Mouse (Mus musculus) left cerebral cortex, postnatal 14 days (tissue): ENCODE measurements around the gene Trem2. TPM values are rescaled to one million over a fixed set of nuclear protein-coding genes. Genes with fewer than 3 reads are reported as not detected.
"Not testable (repeated sequence)": the region's sequence is repeated elsewhere in the genome, so short reads cannot be mapped to it uniquely, and the experiment has no call there.

Experiments
- DNase-seq, 2 experiments: peaks; one replicate each; pipeline ENCODE4 v3.0.0; 2021 to 2022; ENCODE audit warnings: low spot score in 2 of 2, mixed read lengths in 1 of 2
- intact Hi-C: fragments of 180-260 bp; cut with DNase I; formaldehyde crosslinking; loops from one replicate; pipeline ENCODE4 v1.15.1; 2025
- total RNA-seq, 2 experiments: library from RNA; stranded (reverse); gene quantifications; 2 replicates each; pipeline ENCODE4 v1.2.3; 2021

Gene Trem2
- total RNA-seq, 2 experiments from 2014 or later: 8.5 to 10.3 TPM

DNA sequence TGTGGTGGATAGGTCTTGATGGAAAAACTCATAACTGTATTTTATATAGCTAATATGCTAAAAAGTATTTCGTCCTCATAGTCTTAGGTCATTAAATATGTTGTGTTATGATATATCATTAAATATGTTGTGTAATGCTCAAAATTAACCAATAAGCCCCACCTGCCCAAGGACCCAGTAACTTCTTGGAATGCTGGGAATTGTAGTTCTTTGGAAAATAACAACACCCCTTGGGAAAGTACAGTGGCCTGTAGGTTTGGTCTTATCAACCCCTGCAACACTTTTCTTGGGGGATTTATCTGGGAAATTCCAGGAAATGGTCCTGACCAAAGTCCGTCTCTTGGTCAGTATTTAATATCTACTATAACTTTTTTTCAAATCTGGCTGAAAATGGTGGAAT is 3.1 kb upstream of the Trem2 start:
- DNase-seq: no peak
- intact Hi-C loops: no loop called here

DNA sequence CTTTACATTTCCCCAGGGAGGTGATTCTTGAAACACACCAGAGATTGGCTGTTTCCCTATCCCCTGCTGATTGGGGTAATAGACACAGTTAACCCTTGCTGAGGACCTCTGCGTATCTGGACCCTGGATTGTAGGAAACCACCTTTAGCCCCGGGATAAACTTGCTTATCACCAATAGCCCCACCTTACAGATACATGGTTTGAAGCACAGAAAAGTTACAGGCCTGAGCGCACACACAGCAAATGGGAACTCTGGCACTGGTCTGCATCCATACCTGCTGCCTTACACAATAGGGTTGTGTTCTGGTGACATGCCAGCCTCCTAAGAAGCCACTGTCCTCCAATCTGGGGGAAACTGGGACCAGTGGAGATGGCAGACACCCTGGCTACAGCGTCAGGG is 377 bp upstream of the Trem2 start:
- no peak for DNase-seq
- intact Hi-C loops: no loop called here

DNA sequence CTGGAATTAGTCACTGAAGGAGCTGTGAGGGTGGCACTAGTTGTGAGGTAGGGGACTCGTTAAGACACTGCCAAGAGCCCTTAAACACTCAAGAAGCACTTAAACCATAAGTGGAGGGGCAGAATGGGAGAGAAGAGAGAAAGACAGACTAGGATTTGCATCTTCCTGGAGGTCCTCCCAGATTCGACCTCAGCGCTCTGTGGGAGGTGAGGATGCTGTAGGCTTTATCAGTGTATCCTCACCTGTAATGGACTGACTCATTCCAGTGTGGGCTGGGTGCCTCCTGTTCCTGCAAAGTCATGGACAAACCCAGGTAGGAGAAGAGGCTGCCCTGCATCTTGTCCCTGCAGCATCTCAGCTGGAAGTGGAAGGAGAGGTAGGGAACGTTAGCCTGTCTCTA is 633 bp downstream of the Trem2 start:
- no peak for DNase-seq
- intact Hi-C loops: no loop called here

DNA sequence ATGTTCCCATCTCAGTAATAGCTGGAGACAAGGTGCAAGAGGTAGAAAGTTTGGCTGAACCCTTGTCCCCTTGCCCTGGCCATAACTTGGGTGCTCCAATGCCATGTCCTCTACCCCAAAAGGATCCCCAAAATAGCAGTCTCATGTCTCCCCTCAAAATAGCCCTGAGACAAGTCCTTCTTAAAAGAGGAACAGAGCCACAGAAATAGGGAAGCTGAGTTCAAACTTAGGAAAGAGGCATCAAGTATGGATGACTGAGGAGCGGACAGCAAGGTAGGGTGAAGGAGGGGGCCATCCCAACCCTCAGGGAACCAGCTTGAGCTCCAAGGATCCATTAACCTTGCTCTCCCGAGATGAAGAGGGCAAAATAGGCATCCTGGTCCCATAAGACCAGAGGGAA is 1.1 kb downstream of the Trem2 start:
- no peak for DNase-seq
- intact Hi-C loops: no loop called here

DNA sequence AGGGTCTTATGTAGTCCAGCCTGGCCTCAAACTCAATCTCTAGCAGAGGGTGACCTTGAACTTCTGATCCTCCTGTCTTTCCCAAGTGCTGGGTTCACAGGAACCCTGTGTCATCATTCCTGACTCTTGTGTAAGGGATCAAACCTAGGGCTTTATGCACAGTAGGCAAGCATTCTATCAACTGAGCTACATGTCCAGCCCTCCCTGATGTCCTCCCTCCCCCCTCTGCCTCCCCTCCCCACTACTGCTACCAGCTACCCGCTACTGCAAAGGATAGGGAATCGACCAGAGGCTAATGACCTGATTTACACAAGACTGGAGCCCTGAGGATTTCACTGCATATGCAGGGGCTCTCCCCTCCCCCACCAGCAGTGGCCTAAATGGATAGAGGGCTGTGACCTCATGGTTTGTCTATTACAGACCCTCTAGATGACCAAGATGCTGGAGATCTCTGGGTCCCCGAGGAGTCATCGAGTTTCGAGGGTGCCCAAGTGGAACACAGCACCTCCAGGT is 4.5 kb downstream of the Trem2 start:
- intact Hi-C loops: no loop called here
- no peak for DNase-seq

DNA sequence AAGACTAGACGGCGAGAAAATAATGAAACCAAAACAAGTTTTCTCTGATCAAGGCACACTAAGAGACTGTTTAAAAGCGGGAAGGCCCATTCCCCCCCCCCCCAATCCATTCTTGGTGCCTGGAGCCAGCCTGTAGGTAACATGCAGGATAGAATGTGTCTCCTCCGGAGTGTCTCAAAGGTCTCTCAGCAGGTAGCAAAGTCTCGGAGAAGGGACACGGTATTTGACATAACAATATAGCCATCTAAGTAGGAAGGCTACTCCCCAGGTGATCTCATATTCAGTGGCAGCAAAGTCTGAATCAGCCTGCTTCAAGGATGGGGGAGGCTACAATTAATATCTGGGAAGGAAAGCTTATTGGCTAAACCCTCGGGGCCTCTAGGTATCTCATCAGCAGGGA is 6.8 kb downstream of the Trem2 start:
- intact Hi-C loops, DNase-seq: not testable (repeated sequence)

DNA sequence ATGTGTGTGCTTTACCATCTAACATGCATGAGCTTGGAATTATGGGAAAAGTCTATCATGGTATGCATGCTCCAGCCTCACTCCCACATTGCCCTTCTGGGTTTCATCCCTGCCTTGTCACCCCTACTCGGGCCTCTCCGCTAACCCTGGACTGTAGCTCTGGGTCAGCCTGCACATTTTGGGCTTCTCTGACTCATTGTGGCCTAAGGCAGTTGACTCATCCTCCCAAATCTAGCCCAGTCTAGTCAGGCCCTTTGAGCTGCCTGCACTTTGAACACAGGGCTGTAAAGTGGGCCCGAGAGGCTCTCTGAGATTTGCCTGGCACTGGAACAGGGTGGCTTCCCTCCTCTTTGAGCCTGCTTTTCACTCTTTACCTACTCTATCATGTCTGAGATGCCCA is 9.6 kb downstream of the Trem2 start:
- DNase-seq: no peak
- intact Hi-C loops: no loop called here

DNA sequence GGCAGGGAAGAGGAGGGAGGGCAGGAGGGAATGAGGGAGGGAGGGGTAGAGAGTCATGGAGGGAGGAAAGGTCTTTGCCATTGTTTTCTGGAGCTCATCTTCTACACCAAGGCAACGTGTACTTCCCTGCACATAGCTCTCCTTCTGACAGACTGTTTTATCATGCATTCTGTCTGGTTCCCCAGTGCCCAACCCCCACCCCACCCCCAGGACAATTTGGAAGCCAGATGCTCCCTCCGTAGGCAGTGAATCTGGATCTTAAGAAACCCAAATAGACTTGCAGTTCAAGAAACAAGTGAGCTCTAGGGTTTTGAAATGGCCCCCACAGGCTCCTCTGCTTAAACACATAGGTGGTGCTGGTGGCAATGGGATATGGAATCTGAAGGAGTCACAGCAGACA is 11.7 kb downstream of the Trem2 start:
- no peak for DNase-seq
- intact Hi-C loops: no loop called here

DNA sequence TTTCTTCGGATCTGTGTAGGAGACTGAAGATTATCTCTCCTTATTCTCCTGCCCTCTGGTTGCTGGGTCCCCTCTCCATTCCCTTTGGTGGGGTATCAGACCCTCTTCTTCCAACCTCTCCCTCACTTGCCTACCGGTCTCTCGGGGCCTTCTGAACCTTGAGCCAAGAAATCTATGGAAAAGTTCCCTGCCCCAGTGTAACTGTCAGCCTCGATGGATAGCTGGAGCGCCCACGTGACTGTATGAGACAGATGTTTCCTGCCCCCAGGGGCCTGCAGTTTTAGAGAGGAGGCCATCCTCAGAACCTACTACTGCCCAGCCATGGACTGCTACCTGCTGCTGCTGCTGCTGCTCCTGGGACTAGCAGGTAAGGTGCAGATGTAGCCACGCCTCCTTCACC is 13.4 kb downstream of the Trem2 start, which contains the start of gene Treml1:
Treml1 (plus strand) TSS at position 301 of the 400 bp plus-strand sequence.
- DNase-seq: no peak
- intact Hi-C loops: no loop called here

DNA sequence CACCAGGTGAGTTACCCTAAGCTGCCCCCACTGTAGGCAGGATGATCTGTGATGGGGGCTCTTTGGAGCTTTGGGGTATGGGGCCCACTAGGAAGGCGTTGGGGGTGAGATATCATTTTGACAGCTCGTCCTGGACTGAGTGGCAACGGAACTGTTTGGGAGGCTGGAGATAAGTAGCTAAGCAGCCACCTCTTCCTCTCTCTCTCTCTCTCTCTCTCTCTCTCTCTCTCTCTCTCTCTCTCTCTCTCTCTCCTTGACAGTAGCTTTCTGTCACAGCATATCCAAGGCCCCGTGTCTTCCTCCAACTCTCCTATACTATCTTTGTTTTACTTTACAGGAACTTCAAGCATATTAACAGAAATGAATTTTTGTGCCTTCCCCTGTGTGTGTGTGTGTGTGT is 14.3 kb downstream of the Trem2 start:
- intact Hi-C loops: no loop called here

DNA sequence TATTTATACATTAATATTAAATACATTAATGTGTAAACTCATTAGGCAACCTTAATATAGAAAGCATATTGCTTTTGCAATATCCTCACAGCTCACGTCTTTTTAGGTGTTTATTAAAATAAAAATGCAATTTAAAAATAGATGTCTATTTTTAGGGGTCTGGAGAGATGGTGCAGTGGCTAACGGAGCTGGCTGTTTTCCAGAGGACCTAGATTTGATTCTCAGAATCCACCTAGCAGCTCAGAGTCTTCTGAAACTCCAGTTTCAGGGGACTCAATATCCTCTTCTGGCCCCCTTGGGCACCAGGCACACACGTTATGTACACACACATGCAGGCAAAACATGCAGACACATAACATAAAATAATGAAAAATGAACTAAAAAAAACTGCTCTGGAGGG is 16.1 kb downstream of the Trem2 start:
- no peak for DNase-seq
- intact Hi-C loops: no loop called here

More for the DNA sequence above, 14.3 kb downstream of the Trem2 start:
- no peak for DNase-seq

DNA sequence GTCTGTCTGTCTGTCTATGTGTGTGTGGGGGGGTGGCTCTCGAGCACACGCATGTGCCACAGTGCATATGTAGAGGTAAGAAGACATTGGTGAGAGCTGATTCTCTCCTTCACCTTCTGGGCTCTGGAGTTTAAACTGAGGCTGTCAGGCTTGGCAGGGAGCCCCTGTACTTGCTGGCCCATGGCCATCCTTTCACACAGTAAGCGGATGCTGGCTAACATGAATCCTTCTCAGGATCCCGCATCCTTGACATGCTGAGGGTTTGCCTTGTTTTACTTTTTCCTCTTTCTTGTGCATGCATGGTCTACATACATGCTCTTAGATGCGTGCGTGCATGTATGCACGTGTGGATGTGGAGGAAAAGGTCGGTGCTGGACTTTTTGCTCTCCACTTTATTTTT is 16.8 kb downstream of the Trem2 start:
- intact Hi-C loops: no loop called here

DNA sequence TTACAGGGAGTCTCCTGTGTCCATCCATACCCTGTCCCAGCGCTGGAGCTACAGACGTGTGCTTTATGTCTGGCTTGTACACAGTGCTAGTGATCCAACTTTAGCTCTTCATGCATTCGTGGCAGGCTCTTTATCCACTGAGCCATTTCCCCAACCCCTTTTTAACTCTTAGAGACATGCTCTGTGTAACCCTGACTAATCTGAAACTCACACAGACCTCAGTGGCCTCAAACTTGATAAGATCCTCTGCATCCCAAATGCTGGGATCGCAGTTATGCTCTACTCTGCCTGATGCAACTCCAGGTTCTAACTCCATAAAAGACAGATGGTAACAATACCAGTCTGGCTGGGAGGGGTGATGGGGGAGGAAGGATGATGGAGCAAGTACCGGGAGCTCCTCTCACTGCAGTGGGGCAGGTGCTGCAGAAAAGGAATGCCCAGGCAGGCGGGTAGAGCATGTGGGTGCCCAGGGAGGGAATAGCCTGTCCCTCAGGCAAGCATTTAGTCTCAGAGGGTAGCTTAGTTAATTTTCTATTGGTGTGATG is 17.3 kb downstream of the Trem2 start:
- intact Hi-C loops: no loop called here
- no peak for DNase-seq

More for the DNA sequence above, 16.8 kb downstream of the Trem2 start:
- DNase-seq: peak; percentile 64 to 67

DNA sequence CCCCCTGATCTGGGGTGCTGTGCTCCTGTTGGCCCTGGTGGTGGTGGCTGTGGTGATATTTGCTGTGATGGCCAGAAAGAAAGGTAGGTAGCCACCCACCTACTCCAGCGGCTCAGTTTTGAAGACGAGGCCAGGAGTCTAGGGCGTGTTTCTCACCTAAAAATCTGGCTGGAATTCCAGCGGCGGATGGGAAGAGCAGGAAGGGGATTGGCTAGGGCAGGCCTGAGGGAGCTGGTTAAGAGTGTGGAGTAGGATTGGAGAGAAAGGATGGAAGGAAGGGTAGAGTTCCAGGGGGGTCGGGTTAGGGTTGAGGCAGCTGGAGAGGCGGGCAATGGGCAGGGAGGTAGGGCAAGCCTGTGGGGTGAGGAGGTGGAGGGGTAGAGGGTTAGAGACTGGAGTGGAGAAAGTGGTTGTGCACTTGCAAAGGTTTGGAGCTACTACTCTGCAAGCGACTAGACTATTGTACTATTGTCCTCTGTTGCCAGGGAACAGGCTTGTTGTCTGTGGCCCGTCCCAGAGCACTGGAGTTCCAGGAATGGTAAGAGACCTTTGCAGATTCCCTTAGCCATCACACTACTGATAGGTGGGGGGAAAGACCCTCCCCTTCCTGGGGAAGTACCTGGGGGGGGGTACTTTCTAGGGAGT is 19.4 kb downstream of the Trem2 start:
- DNase-seq: no peak
- intact Hi-C loops: no loop called here

DNA sequence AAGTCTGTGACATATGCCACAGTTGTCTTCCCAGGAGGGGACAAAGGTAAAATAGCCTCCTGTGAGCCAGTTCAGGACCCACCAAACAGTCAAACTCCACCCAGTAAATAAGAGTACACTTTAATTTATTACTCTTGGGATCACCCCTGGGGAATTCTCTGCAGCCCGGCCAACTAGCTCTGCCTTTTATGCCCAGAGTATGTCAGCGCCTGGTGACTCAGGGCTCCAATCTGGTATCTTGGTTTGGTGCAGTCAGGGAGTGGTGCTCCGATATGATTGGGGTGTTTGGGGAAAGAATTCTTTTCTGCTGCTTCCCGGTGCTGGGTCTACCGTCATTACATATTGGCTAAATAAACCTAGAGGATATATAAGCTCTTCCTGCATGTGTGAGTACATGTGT is 20.6 kb downstream of the Trem2 start:
- no peak for DNase-seq
- intact Hi-C loops: no loop called here

DNA sequence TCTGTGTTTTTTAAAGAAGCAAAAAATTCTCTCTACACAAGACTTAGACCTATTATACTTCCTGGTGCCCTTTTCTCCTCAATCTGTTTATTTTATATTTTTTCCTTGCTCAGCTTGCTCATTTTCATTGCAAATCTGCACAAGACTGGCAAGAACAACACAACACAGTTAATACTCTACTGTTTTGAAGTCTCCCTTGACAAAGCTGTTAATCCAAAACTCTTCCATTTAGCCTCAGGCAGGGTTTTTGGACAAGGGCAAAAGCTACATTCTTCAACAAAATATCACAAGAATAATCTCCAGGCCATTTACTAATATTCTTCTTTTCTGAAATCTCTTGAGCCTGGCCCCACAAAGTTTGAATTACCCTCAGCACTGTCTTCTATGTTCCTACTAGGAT is 25.4 kb downstream of the Trem2 start:
- intact Hi-C loops: loop anchor here (2.0 kb wide), 1 partner anchor 45 kb away; no protein-coding TSS in a partner anchor
- DNase-seq: no peak

DNA sequence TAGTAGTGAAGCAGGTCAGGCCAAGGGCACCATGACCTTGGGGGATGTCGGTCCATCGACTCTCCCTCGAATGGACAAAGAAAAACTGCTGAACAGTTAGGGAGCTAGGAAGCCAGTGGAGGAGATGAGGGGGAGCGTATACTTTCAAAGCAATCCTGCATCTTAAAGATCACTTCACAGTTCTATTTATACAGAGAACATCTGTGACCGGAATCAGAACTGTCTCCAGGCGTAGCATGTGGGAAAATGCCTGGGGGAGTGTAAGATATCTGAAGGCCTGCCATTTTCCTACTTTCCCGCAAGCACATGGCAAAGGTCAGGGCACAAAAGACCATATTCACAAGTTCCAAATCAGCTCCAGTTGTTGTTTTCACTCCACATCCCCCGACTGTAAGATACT is 26.8 kb downstream of the Trem2 start:
- peak; percentile 35 to 61 for DNase-seq
- intact Hi-C loops: loop anchor here (2.0 kb wide), 1 partner anchor 46 kb away; no protein-coding TSS in a partner anchor

DNA sequence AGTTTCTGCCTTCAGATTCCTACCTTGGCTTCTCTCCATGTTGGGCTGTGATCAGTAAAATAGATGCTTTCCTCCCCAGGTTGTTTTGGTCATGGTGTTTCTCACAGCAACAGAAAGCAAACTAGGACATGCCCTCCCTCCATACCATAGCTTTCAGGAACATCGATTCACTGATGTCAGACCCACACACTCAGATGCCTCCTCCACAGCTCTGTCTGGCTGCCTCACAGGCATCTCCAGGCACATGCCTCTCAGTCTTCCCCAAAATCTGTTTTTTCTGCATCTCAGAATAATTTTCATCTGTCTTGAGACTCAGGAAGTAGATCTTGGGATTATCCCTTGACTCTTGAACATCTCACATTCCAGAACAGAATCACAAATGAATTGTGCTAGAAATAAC is 29.9 kb downstream of the Trem2 start:
- intact Hi-C loops: no loop called here

DNA sequence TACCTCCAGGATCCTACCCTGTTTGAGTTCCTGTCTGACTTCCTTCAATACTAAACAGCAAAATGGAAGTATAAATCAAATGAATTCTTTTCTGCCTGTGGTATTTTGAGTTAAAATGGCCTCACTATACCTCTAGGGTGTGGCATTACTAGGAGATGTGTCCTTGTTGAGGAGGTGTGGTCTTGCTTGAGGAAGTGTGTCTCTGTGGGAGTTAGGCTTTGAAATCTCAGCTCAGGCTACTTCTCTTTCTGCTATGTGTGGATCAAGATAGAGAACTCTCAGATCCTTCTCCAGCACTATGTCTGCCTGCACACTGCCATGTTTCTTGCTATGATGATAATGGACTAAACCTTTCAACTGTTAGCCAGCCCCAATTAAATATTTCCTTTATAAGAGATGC is 32.8 kb downstream of the Trem2 start:
- no peak for DNase-seq
- intact Hi-C loops: no loop called here

More for the DNA sequence above, 29.9 kb downstream of the Trem2 start:
- DNase-seq: peak; percentile 23 to 25

DNA sequence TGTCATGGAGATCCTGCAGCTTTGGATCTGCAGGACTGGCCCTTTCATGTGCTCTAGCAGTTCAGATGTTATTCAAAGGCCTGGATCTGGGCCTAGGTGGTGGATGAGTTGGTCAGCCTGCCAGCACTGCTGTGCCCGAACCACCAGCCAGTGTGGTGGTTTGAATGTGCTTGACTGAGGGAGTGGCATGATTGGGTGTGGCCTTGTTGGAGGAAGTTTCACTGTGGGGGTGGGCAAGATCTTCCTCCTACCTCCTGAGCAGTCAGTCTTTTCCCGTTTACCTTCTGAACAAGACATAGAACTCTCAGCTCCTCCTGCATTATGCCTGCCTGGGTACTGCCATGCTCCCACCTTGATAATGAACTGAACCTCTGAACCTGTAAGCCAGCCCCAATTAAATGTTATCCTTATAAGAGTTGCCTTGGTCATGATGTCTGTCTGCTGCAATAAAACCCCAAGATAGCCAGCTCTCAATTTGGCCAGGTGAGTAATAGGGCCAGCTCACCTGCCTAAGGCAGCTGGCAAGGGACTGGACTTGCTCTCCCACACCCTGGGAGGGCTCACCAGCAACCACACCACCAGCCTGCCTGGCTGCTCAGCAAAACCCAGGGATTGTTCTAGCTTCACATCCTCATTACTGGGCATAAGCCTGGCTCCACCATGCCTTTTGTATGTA is 39.7 kb downstream of the Trem2 start:
- no peak for DNase-seq
- intact Hi-C loops: no loop called here

DNA sequence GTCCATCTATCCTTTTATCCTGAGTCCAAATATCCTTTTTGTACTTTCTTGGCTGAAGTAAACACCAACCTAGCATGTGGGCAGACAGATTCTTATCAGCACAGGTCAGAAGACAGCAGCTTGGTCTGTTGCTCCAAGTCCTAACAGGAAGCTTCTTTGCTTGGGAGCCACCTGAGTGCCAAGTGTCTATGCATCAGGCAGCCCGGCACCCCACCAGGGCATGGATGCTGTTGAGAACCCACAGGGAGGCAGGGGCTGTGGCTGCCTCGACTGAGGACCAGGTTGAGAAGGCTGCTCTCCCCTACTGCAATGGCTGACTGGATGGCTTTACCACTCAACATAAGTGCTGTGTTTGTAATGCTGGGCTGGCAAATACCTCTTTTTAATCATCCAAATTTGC is 42.5 kb downstream of the Trem2 start:
- intact Hi-C loops: no loop called here
- DNase-seq: no peak
